Mouse (Mus musculus): ENCODE data around the gene Itpr2. TPM values are rescaled to one million over a fixed set of nuclear protein-coding genes. Genes with fewer than 3 reads are reported as not detected.

The Itpr2 gene
- total RNA-seq (2021): 10 to 100 TPM; 16.9 to 25.3 TPM
- long read RNA-seq, experiment 1, partial matches to known transcripts: 5 of 5 reads
- long read RNA-seq, experiment 1, other reads (novel, unspliced or antisense): 0 of 5 reads
- long read RNA-seq, experiment 2, partial matches to known transcripts: 2 of 3 reads
- long read RNA-seq, experiment 2, other reads (novel, unspliced or antisense): 1 of 3 reads

DNA sequence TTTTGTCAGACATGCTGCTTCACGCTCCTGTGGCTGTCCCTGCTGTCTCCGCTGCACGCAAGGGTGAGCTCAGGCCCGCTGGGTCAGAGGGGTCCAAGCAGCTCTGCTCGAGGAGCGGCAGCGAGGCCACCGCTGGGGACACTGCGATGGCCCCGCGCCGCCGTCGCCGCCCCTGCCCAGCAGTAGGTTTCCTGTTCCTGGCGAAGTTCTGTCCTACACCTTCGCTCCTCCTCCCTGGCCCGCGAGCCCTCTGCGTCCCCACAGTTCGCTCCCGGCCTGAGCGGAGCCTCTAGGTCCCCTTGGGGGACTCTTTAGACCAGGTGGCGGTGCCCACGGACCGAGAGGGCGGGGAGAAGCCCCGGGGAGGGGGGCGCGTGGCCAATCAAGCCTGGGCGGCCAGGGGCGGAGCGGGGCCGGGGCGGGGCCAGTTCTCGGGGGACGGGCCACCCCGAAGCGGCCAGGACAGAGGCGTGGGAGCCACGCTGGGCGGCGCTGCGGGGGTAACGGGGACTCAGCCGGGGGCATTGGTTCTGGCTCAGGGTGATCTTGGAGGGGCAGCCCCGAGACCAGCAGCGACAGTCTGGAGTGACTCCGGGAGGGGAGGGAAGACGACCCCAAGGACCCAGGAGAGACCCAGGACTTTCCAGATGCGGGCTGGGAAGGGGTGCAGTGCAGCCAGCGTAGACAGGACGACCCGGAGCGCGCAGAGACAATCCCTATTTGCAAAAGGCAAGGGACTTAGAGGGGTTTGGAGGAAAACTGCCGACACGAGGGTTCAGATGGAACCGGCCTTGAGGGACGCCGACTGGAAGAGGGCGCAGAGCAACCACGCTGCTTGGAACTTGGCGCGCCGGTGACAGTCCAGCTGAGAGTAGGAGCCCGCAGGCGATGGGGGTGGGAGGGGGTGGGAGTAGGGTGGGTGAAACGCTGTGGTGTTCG, at the start of gene Itpr2:
Itpr2 (minus strand) TSS at position 358 of the 939 bp plus-strand sequence.
- DNase-seq: peak; percentile 95

DNA sequence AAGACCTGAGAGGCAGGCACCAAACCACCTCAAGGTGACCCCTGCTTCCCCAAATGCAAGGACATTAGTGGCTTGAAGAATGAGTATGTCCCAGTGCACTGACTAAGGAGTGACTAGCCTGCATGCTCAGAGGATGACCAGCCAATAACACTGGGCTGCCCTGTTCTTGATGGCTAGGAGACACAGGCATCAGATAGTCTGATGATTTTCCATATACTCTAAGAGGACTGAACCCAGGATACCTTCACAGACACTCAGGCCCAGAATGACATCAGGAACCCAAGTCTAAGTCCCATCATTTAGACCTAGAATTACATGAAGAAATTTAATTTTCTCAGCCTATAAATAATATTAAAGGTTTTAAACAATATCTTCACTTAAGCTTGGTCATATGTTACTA, 49.3 kb upstream of the Itpr2 start:
- no peak for DNase-seq

DNA sequence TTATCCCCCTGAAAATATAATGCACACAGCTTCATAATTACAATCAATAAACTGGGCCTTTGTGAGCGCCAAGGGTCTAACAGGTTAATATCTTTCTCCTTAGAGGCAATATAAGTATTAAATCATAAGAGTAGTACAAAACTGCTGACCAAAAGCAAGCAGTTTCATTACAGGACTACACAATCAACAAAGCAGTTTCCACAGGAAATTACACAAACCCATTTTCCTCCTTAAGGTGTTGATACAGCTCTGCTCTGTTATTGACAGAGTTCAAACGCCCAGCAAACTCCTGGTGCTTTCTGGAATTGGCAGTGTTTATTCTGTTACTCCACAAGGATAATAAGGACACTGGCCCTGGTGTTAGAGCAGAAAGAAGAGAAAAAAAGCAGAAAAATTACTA, 48.4 kb upstream of the Itpr2 start:
- DNase-seq: no peak

DNA sequence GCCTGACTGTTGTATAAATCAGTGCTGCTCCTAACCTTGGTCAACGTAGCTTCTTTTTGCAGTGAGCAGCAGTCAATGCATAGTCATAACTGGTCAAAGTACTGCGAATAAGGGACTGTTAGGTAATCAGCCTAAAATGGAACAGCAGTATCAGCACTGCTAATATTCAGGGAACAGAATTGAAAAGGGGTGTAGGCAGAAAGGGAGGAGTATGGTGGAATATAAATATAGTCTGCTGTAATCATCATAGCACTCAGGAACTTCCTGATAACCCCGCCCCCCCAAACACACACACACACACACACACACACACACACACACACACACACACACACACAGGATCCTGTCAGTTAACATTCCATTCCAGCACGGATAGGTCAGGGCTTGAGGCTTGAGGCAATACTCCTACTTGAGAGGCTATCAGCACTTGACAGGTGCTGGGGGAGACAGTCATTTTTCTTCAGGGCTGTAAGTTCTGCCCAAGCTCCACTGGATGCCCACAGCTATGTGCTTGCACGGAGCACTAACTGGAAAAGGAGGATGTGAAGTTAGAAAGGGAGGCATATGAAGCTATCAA, 43.4 kb upstream of the Itpr2 start:
- peak; percentile 33 to 36 for DNase-seq

DNA sequence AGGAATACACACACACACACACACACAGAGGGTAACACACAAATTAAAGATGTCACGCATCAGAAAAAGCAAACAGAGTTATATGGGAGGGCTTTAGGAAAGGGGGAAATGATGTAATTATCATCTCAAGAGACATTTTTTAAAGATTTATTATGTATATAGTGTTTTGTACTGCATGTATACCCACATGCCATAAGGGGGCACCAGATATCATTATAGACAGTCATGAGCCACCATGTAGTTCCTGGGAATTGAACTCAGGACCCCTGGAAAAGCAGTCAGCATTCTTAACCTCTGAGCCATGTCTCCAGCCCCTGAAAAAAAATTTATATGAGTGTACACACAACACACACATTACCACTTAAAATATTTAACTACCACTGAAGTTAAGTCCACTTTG, 42.6 kb upstream of the Itpr2 start:
- DNase-seq: no peak

DNA sequence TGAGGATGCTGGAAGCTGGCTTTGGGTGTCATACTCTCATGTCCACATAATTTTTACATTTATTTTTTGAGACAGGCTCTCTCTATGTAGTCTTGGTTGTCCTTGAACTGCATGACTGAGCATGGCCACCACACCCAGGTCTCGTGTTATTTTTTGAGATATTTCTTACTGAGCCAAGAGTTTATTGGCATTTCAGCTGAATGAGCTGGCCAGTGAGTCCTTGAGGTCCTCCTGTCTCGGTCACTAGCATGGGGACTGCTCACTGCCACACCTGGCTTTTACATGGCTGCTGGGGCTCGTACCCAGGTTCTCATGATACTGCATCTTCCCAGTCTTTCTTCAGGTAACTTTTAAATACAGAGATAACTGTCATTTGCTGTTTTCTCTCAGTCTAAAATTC, 38.4 kb upstream of the Itpr2 start:
- DNase-seq: no peak

DNA sequence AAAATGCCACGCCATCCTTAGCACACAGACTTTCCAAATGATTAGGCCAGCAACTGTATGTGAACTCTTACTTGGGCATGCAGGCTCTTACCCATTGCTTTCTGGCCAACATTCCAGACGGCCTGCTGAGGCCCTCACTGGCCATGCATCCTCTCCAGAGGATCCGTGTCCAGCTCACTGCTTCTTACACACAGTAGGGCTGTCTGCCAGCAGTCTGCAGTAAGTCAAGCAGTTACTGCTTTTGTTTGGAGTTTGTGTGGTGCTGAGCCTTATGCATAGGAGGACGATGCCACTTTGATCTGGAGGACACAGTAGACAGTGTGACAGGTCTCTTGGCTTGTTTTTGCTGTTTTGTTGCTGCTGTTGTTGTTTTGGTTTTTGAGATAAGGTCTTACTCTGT, 36.6 kb upstream of the Itpr2 start:
- DNase-seq: peak; percentile 35 to 36

DNA sequence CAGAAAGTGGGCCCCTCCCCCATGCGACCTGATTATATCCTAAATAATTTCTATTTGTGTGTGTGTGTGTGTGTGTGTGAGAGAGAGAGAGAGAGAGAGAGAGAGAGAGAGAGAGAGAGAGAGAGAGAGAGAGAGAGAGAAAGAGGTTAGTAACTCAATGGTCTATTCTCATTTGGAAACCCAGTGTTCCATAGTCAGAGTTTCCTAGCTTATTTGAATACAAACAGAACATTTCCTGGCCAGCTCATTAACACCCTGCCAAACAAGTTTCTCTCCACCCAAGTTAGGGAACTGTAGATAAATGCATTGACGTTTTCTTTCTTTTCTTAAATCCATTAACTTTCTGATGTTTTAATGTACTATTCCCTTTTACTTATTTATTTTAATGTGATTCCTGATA, 36.0 kb upstream of the Itpr2 start:
- no peak for DNase-seq

DNA sequence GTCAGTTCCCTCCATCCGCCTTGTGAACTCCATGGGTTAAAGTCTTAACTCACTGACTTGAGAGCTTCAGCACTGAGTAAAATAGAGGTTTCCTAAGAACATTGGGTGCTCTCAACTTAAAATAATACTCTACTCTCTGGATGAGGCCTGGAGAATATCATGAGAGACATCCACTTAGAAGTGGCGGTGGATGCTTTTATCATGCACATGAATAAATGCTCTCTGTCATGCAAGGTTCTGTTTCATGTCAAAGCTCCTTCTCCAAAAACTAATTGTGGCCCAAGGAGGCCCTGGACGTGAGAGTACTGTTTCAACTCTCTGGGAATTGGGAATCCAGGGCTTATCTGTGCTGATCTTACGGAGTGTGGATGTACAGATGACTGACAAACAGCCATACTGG, 35.1 kb upstream of the Itpr2 start:
- no peak for DNase-seq

DNA sequence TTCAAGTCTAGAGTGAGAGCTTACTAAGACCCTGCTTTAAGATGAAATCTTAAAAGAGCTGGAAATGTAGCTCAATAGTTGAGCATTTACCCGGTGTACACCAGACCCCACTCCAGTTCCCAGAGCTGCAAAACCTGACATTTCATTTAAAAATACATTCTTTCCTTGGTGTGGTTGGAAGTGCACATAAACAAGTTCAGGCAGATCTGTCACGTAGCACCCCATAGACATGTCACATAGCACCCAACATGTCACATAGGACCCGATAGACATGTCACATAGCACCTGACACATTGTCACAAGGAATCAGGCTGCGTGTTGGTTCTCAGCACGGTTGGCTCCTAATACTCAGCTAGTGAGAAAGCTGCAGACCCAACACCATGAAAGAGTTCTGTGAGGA, 33.5 kb upstream of the Itpr2 start:
- no peak for DNase-seq

DNA sequence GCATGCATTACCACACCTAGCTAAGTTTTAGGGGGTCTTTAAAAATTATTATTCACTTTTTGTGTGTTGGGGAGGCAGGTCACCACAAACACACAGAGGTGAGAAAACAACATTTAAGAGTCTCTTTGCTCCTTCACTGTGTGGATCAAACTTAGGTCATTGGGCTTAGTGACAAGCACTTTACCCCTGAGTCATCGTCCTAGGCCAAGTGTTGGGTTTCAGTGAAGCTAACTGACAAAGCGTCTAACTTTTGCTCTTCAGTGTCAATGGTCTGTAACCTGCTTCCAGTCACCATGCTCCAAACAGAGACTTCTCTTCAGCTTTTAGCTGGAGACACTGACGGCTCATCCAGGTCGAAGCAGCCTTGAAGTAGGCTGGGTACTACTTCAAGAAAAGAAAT, 31.1 kb upstream of the Itpr2 start:
- no peak for DNase-seq

DNA sequence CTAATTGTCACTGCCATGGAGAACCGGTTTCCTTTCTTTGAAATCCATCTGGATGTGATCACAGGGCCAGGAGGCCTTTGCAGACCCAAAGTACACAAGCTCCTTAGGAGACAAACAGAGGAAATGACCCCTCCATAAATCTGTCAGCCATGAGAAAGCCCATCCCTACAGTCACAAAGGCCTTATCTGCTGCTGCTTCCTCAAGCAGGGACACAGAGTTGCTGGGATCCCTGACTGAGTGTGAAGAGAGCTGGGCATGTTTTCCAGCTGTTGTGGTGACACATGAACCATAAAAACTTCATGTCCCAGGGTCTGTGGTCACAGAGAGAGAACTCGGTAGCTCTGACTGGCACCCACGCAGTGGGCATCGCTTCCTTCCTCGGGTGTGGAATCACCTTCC, 28.7 kb upstream of the Itpr2 start:
- DNase-seq: peak in 1 of 2 experiments; percentile 56

DNA sequence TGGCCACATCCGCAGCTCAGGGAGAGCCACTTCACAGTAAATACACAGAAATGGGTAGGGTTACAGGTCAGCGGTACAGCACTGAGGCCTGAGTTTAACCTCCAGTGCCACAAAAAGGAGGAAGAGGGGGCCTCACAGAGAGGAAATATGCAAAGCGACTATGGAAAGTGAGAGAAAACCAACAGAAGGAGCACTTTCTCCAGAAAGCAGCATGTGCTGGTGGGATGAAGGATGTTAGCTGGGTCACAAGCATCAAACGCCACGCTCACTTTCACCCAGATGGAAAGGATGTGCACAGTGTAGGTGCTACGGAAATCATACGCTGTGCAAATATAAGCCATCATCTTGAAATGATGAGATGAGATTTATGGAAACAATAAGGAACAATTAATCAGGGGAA, 28.3 kb upstream of the Itpr2 start:
- DNase-seq: no peak

DNA sequence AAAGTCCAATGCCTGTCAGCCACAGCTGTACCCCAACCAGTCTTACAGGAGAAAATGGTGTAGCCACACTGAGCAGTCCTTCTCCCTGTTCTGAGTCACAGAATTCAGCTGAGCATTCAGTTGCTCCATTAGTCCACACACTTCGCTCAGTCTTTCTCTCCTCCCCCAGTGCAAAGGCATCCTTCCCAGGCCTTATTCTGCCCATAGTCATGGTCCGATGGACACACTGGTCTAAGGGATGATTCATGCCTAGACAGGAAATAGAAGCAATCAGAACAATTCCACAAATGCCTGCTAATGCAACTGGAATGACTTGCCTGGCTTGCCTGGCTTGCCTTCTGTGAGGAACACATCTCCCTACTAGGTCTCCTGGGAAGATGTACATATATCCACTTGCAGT, 25.5 kb upstream of the Itpr2 start:
- DNase-seq: no peak

DNA sequence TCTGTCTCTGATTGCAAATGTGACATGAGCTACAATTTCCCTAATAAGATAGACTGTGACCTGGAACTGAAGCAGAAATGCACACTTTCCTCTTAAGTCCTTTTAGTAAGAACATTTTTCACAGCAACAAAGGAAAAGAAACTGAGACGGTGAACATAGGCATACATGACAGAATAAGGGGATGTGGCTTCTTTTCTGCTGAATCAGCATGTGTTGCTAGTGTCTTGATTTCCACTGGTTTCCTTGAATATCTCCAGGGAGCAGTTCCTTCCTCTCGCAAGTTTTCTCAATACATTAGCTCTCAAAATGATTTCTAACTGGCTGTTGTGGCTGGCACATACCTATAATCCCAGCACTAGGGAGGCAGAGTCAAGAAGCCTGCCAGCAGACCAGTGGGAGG, 23.5 kb upstream of the Itpr2 start:
- DNase-seq: no peak

DNA sequence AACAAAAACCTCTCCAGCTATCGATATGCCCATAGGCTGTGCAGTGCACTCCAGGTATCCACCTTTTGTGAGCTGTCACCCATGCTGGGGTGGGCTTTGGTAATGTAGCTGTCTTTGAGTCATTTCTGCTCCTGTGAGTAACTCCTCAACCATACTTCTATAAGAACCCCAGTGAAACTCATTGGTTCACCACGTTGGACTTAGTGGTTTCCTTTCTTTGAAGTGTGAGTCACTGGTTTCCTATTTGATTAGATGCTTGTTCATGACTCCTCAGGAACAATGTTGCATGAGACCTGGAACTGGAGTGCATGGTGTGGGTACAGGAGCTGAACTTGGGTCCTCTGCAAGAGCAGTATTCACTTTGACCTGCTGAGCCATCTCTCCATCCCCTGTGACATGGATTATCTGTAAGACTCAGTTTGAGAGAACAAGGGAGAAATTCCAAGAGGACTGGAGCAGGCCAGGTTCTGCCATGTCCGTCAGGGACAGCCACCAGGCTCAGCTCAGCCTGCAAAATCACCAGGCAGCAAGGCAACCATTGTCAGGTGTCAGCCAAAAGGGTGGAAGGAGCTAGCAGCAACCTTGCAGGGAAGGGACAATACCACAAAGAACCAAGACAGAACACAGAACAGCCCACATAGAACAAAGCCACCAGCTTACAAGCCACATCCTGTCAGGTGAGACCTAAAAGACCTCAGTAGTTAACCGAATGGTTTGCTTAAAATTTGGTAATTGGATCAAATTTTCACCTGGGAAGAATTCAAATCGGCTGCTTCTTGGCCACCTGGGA, 19.6 kb upstream of the Itpr2 start:
- DNase-seq: no peak

DNA sequence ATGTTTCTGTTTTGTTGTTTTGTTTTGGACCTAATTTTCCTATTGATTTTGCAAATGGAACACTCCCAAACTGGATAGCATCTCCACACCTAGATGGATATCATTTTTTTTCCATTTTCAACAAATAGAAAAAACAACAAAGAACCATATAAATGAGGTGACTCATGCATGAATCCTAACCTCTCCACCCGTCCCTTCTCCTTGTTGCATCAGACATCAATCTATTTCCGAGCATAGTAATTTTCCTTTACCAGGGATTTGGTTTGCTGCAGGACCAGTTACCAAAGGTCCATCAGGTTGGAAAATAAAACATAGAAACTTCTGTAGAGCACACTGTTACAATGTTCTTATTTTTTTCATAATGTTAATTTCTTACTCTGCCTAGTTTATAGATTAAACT, 17.0 kb upstream of the Itpr2 start:
- DNase-seq: no peak

DNA sequence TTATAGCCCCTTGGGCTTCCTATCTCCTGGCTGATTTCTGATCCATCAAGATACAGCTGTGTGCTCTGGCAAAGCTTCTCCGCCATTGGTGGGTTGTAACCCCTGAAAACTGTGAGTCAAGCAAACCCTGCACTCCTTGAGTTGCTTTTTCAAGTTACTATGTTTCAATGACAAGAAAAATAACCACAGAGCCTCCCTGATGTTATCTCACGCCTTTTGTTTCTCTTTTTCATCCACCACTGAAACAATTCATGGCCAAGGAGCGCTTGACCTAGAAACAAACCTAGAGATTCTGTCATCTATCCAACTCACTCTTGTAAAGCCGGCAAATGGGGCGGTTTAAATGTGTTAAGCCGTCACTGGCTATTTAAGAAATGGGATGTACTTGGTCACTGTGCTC, 13.9 kb upstream of the Itpr2 start:
- DNase-seq: no peak

DNA sequence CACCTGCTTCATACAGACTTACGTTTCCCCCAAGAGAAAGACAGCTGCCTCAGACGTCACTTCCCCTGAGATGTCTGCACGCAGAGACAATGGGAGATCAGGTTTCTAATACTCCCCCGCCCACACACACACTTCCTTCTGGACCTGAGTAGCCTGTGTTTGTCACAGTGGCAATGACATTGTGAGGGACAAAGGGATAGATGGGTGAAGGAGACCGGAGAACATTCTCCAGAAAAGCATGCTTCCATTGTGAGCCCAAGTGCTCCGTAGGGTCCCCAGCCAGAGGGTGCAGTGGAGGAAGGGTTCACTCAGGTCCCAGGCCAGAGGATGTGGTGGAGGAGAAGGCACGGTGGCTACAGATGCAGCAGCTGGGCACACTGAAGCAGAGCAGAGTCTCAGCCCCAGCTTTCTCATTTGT, 12.5 kb upstream of the Itpr2 start:
- peak in 1 of 2 experiments; percentile 54 for DNase-seq

DNA sequence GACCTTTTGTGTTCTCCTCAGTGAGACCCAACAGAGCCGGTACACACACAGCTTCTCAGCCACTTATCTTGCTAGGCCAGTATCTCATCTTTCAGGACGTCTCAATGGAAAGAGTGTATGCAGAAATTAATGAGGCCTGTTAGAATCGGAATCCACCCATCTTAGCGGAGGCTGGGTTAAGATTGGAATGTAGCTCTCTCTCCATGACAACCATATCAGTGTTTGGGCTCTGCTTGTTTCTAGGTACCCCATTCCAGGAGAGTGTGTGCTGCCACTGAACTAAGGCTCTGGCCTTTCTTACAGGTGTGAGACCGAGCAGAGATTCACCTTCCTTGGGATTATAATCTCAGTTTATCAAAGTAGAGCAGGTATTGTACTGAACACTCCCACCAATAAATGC, 11.9 kb upstream of the Itpr2 start:
- DNase-seq: no peak

DNA sequence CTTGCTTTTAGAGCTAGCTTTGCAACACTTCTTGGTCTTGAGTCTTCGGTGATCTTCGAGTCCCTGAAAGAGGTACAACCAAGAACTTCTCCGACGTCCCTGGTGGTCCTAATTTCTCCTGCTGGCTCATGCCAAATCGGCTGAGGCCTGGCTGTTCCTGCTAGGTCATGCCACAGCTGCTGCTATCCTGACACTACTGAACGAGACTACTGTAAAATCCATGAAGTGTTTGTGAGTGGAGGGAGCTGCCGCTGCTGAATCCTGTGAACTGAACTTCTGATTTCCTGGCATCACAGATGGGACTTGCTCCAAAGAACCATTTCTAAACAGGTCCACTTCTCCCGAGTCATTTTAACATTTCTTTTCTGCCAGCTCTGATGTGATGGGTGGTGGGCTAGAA, 11.4 kb upstream of the Itpr2 start:
- DNase-seq: no peak

DNA sequence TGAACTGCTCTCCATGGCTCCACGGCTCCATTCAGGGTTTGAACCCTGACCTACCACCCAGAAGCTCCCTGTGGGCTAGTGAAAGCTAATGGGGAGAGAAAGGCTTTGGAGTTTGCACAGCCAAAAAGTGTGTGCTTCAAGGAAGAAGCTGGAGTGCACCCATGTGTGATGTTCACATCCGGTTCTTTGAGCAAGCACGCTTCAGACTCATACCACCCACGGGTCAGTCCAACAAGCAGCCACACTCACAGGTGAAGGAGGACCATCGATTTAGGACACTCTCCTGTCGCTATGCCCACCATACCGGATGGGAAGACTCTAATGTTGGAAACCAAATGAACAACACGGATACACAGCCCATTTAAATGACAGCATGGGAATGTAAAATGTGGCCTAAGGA, 9.5 kb upstream of the Itpr2 start:
- no peak for DNase-seq

DNA sequence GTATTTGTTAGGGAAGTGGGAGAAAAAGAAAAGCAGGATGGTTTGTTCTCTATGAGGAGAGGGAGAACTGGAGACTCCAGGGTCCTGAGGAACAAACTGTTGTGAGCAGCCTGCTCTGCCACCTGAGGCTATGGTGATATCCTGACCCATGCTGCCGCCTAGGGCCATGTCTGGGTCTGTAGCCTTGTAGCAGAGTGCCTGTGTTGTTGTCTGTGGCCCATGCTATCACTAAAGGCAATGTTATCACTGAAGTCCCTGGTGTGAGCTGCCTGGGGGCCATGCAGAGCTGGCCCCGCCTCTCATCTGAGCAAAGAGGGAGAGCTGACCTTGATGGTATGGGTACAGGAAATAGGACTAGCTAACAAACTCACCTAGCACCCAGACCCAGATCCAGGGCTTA, 7.9 kb upstream of the Itpr2 start:
- no peak for DNase-seq

Data from heart, adult 18-20 months (tissue).